Mouse (Mus musculus): ENCODE data around the gene Skp2.

Gene Skp2

DNA sequence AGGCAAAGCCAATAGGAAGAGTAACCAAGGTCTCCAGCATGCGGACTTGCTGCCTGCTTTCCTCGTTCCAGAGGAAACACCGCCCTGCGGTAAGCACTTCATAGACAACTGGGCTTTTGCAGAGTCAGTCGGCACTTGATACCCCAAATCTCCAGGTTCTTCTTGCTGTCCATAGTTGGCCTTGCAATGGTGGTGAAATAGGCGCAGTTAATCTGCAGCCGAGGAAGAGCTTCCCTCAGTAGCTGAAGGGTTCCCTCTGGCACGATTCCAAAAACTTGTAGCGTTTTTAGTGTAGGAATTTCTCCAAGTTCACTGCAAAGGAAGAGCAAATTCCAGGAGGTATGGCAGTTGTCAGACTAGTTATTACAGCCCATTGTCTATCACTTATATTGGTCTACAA lies 41.7 kb downstream of the Skp2 start:
- DNase-seq: no peak

DNA sequence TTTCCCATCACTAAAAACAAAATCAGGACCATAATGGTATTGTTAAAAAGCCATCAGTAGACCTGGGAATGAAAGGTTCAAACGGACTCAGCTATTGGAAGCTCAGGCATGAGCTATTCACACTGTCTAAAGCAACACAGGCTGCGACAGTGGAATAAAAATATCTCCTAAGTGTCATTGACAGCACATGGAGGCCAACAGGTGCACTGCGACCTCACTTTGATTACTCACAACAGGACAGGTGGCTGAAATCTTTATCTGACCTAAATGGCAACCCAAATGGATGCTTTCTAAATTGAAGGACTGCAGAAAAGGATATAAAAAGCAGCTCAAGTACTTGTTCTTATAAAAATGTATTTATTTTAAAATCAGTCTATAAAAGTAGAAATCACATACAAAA lies 43.6 kb downstream of the Skp2 start:
- no peak for DNase-seq

DNA sequence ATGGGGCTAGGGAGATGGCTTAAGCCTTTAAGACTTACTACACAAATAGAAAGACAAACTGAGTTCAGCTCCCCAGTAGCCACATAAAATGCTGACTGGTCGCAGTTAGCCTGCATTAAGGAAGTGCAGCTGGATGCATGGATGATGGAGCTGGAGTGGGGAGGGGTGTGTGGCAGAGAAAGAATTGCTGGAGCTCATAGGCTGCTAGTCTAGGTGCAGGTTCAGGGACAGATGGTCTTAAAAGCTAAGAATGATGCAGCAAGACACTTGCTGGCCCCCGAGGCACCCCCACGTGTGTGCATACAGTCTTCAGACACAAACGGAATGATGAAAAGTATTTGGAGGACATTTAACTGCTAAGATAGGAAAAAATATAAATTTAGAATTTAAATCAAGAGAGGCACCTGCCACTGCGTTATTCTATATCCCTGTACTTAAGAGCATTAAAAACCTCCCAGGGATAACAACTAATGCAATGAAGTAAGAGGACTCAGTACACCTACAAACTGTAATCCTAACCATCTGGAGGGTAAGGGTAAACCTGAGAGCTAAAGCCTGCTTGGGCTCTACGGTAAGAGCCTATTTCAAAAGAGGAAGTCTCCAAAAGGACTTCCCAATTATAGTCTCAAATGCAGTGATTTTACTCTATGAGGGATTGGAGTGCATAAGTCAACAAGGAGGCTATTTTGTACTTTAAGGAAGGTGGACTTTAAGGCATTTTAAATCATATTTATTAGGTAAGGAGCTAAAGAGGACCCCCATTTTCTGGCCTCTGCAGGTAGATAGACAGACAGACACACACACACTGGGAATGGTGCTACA lies 44.5 kb downstream of the Skp2 start:
- no peak for DNase-seq

DNA sequence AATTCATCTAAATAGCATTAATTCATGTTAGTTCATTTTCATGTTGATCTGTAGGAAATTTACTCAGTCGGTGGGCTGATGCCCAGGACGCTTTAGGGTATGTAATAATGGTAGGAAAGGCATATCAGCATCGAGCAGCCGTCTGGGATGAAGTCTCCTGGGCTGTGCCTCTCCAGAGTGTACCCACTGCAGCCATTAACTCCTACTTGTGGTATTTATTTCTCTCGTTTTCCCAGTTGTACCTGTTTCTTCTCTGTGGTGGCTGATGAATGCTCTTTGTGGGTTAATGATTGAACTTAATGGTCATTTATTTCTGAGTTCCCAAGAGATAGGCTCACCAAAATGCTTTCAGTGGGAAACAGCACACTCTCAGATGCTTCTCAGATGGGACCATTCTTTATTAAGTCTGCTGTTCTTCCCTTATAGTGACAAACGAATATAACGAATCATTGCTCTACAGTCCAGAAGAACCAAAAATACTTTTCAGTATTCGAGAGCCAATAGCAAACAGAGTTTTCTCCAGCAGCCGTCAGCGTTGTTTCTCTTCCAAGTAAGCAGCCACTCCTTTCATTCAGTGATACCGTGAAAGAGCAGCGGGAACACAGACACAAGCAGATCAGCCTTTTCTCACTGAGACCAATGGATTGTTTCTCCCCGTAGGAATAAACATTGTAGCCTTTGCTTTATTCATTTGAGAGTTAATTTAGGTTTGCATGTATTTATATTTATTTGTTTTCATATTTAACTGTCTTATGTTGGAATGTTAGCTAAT lies 48.7 kb downstream of the Skp2 start:
- DNase-seq: no peak

DNA sequence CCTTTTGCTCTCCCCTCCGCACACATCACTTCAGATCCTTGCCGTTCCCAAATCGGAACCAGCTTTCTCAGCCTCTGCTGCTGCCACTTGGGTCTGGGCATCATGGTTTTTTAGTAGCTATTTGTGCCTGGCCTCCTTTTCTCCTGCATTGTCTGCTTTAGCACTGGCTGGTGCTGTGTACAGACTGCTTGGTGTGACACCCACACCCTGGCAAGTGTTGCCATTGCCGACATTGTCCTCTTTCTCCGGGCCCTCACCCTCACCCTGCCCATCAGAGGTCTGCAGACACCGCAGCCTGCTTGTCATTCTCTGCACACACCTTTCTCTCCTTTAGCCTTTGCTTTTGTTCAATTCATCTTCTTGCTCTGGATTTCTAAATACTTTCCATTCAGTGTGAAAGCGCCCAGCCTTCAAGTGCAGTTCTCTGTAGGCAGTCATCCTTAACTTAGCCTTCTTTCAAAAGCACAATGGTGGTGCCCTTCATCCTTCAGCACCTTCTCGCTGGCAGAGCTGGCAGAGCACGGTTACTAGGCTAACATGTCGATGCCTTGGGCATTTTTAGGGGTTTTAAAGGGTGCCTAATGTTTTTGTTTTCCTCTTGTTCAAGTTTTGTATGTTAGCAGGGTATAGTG lies 54.7 kb downstream of the Skp2 start:
- peak in 1 of 2 experiments; percentile 18 for DNase-seq

DNA sequence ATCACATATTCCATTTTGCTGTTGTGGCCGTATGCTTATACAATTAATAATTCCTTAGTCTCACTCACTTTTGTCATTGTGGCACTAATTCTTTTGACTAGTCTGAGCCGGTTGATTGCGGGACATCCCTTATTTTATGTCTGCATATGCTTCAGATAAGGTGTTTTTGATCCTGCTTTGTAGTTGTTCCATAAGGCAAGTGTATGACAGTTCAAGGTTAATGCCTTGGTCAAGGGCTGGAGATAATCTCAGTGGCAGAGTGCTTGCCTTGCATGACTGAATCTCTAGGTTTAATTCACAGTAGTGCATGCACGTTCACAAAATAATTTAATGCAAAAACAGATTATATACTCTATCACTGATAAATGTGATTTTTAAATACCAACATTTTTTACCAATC lies 58.4 kb downstream of the Skp2 start:
- no peak for DNase-seq

DNA sequence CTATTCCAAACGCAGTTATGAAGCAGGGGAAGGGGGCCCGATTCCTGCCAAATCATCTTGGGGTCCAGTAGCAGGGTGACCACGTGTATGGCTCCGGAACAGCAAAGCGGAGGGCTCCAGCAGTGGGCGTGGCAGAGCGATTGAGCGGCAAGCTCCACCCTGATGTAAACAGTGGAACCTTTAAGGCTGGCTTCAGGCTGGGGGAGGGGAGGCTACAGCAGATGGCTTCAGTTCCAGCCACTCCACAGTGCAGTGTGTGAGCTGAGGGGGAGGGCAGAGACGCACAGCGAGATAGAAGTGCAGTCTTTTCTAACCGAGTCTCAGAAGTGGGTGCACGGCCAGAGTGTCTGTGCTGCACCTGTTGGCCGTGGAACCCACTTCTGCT lies 60.9 kb downstream of the Skp2 start:
- DNase-seq: peak; percentile 71 to 75

DNA sequence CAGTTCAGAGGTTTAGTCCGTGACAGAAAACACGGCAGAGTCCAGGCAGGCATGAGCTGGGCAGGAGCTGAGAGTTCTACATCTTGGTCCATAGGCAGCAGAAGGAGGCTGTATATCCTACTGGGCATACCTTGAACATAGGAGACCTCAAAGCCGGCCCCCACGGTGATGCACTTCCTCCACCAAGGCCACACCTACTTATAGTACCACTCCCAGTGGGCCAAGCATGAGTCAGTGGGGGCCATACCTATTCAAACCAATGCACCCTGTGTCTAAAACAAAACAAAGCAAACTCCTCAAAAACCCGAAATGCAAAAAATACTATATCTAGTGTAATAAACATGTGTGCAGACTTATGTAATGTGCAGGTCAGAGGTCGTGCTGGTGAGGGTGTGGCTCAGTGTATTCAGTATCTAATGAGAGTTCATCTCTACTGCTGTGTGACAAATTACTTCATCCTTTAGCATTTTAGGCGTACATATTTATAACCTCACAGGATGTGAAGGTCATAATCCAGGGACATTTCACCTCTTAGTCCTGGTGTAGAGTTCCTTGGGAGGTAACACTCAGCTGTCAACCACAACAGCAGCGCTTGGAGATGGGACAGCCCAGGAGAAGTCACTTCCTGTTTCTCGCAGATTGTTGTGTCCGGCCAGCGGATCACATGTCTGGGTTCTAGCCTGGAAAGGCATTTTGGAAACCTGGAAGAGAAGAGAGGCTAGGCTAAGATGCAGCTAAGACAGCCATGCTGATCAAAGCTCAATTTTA lies 61.4 kb downstream of the Skp2 start:
- no peak for DNase-seq

DNA sequence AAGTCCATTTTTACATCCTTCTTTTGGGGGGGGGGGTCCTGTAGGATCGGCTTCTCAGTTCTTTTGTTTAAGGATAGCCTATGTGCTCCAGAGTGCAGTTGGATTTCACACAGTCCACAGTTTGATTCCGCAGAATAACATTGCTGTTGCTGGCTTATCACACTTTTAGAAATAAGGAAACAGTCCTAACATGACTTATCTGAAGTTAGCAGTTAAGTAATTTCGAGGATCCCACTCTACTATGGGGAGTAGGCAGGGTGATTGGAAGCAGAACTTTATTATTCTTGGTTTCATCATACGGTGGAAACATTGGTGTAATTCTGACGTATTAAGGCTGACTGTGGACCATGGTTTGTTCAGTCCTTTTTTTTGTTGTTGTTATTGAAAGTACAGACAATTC lies 64.6 kb downstream of the Skp2 start:
- no peak for DNase-seq

DNA sequence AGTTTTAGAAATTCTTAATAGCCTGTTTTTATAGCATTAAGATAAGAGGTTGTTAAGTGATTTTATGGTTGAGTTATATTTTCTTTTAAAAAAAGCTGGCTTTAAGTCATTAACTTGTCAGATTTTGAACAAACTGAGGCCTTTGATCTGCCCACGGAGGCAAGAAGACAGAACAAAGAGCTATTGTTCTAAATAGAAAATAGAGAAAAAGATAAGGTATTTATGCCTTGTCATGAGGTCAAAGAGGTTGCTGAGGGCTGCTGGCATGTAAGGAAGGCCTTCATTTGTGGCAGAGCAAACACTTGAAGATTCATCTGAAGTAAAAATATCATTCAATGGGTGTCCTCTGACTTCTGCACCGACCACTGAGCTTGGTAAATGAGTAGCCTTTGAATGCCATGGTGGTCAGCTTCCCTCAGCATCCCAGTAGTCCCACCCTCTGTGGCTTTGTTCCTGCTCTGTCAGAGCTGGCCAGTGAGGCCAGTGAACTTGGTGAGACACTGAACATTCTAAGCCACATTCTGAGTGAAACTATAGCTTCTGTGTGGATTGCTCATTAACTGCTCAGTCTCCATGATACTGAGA lies 66.0 kb downstream of the Skp2 start:
- DNase-seq: no peak

DNA sequence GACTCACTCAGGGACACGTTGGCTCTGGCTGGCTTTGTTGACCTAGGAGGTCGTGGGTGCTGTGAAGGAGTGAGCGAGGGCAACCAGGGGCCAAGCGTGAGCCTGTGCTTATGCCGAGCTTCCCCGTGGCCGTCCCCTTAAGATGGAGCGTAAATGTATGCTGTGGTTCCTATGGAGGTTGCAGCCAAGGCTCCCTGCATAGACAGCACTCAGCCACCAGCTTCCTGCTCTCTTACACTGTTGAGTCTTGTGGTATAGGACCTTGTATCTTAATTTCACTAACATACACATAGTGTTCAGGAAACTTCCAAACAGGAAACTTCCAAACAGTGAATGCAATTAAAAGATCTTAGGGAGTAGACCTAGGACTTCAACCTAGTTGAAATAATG lies 66.5 kb downstream of the Skp2 start:
- no peak for DNase-seq

DNA sequence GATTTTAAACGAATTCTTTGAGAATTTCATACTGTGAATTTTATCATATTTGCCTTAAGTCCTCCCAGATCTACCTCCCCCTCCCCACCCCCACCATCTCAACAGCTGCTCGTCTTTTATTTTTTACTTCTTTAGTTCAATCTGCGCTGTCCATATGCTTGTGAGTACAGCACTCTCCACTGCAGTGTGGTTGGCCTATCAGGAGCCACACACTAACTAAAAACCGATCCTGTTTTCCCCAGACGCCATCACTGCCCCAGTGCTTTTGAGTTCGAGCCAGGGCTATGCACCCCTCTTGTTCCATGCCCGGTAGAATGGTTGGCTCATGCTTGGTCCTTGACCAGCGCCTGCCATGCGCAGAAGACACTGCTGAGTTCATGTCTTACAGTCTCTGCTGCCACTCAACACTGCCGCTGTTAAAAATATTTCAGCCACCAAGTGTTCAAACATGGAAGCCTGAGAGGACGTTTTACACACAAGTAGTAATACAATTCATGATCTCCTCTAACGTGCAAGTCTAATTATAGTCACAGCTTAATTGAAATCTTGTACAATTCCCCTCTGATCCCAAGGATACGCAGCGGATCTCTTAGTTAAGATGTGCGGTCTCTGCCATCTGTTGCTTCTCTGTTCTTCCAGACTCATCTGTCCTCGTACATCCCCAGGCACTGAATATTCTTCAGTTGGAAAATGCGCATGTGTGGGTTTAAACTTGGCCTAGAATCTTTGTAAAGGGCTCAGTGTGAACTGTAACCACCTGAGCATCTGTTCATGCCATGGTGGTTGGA lies 67.1 kb downstream of the Skp2 start:
- no peak for DNase-seq

DNA sequence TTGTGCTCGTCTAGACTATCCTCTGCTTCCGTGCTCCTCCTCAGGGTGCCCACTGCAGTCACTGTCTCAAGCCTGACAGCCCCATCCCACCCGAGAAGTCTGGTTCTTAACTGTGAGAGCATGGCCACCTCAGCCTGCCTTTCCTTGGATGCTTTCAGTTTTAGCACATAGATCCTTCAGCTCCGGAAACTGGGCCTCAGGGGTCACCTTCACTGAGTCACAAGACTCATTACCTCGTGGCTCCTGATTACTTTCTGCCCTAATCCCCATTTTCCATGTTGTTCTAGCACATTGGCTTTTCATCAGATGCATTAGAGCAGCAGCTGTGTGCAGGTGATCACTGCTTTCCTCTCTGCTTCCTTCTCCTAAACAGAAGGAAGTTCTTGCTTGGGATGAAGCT lies 67.8 kb downstream of the Skp2 start:
- DNase-seq: no peak

DNA sequence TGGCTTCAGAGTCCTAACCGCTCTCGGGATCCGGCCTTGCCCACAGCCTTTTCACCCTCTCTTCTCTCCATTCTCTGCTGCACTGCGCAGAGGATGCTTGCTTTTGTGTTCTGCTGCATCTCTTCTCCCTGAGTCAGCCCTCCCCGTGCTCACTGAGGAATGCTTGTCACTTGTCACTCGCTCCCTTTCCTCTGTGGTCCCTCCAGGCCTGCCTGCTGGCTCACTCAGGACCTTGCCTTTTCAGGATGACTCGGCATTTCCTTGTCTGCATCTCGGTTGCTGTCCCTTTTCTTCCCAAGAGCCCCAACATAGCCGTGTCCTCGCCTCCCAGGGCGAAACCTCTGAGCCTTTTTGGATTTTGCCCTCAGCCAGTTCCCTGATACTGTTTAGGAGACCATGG lies 68.4 kb downstream of the Skp2 start:
- DNase-seq: no peak

DNA sequence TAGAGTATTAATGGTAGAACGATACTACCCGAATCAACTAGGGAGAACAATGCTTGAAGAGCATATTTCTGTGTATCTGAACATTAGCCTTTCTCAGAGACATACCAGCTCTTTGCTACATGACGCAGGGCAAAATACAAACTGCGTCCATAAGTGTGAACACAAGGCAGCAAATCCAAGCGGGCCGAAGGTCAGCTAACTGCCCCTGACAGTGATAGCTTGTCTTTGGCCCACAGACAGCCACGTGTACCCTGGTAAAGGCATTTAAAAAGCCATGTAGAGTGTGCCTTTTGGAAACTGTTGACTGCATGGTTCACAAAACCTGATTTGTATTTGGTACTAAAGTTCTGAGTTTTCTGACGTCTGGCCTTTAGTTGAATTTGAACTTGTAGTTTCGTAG lies 72.5 kb downstream of the Skp2 start:
- no peak for DNase-seq

DNA sequence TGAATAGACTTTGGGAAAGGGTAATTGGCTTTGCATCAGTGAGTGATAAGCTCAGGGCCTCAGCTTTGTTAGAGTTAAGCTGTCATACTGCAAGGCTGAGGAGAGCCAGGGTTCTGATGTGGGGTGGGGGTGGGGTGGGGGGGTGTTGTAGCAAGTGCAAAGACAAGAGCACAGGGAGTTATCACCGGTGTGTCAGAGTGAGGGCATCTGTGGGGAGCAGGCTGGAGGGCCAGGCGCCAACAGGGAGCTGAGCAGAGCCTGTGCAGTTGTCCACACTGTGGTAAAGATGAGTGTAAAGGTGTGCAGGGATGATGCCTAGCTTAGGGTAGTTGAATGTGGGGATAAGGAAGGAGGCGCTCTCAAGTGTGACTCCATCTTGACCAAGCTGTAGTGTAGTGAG lies 73.9 kb downstream of the Skp2 start:
- DNase-seq: no peak

DNA sequence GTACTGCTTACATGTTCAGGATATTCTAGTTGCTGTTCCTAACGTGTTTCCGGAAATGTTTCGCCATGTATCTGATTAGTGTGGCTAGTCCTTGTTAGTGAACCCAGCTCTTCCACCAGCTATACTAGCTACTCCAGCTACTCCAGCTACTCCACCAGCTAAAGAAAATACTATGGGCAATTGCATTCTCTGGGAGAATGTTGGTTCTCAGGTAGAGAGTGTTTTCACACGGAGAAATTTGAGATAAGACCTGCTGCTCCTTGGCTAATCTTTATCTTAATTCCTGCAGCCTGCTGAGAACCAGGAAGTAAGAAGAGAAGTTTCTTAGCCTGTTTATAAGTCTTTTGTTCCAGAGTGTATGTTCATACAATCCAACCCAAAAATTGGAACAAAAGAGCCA lies 75.0 kb downstream of the Skp2 start:
- no peak for DNase-seq

DNA sequence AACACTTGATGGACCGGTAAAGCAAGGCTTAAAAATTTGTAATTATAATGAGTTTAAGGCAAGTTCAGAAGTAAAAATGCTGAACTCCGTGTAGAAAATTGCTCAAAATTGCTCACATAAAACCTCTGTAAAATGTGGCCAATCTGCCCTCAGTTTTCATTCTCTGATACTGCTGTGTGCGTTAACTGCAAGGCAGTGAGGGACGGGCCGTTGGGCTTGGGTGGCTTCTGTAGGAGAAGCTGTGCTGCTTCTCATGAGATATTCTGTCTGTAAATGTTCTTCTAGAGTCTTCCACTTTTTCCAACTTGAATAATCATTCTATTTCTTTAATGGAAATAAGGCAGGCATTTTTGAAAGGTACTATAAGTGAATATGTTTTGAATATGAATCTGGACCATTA lies 75.6 kb downstream of the Skp2 start:
- DNase-seq: no peak

DNA sequence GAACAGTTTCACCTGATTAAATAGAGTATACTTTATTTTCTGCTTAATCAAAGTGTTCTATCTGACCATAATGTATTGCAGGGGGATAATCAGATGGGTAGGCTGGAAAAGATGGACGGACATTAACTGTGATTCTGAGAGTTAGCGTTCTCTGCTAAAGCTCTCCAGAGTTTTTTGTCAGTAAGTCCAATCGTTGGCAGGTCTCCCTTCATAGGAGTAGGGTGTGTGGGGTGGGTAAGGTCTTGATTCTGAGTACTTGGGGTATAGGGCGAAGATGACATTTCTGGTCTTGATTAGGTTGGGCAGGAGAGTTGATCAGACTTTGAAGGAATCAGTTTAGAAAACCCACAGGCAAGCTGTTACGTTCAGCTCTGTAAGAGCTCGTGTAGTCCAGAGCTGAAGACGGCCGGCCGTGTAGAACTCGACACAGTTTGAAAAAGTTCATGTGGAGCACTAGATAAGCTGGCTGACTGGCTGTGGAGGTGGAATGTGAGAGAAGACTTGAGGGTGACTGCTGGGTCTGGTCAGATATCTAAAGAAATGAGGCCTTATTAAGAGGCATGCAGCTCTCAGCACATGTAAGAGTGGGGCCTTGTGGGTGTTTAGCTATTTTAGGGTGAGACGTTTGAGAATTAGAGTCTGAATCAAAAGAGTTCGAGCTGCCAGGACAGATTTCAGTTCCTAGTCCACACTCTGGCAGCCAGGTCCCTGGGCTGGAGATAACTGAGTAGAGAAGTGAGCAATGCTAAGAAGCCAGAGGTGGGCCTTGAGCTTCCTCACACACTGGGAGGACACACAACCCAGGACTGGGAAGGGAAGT lies 76.5 kb downstream of the Skp2 start:
- DNase-seq: no peak

DNA sequence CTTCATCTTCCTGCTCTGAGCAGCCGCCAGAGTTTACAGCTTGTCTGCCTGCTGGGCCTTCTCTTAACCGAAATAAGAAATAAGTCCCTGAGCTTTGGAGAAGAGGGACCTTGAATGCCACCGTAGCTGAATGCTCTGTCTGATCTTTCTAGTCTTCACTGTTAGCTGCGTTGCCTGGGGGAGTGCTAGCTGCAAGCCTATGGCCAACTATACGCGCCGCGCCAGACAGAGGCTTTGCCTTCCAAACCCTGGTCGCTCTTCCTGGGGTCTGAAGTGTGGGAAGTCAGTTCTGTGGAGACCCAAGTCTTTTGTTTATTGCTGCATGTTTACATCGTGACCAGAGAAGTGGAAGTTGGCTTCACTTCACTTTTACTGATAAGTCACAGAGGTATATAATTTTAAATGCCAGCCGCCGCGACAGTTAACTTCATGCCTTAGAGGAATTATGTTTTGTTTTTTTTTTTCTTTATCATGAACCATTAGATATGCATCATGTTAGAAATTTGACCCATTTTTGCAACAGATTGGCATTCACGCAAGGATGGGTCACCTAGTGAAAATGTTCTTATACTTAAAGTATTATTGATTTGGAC lies 79.5 kb downstream of the Skp2 start:
- DNase-seq: no peak

DNA sequence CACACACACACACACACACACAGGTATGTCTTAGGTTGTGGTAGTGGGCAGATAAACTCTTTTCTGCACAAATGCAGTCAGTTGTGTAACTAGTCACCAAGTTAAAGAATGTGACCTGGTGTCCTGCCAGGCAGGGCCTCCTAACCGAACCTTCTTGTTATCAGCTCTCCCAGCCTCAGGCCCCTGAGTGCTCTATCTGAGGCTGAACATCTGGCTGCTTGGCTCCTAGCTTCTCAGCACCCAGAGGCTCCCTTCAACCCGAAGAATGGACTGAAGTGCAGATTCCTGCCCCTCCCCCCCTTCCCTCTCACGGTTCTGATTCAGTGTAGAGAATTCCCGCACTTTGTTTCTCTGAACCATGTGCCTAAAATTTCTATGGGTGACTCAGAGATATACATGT lies 80.6 kb downstream of the Skp2 start:
- no peak for DNase-seq
